Mouse (Mus musculus) E14TG2a.4 (cell line): ENCODE results near the gene Tspan9.

ENCODE experiments used
- H3K27me3 ChIP-seq: 2 replicates; pipeline ENCODE4 v1.6.1; 2014; ENCODE audit warnings: low read length, control low read depth; ENCODE audit not compliant: insufficient read depth
- H3K36me3 ChIP-seq: 2 replicates; pipeline ENCODE4 v1.6.1; 2014; ENCODE audit warnings: low read length, control low read depth; ENCODE audit not compliant: insufficient read depth
- H3K4me1 ChIP-seq: replicated peaks from 2 replicates; pipeline ENCODE4 v1.6.1; 2014; ENCODE audit warnings: low read depth, low read length, control low read depth
- H3K4me3 ChIP-seq: replicated peaks from 2 replicates; pipeline ENCODE4 v1.5.1; 2014; ENCODE audit warnings: mild to moderate bottlenecking, low read length
- H3K9me3 ChIP-seq: 2 replicates; pipeline ENCODE4 v1.6.1; 2014; ENCODE audit warnings: low read length, control low read depth
- CTCF ChIP-seq: conservative IDR thresholded peaks from 2 replicates; pipeline ENCODE4 v1.5.1; 2014; ENCODE audit warnings: low read length
- NANOG ChIP-seq: IDR thresholded peaks from 2 replicates; pipeline ENCODE4 v1.6.1; 2014; ENCODE audit warnings: borderline replicate concordance, low read length, mixed read lengths
- POU5F1 ChIP-seq: IDR thresholded peaks from 2 replicates; pipeline ENCODE4 v1.6.1; 2014; ENCODE audit warnings: low read length, borderline replicate concordance

Tspan9 gene

DNA sequence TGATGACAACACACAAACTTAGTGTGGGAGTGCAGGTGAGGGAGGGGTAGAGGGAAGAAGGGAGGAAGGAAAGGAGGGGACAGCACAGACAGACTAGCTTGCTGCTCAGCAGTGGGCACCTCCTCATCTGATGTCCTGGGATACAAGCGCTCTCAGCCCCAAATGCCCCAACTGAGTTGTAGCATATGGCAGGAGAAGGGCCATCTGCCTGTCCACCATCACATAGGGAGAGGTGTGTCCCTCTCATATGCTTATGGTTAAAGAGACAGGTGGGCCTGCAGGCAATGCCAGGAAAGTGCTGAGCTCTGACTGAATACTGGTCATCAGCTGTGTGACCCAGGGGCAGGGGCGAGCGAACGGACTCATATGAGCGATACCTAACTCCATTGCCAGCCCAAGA lies 163.6 kb downstream of the Tspan9 start:
- no peak overlapping the region for H3K4me3 ChIP-seq
- TF ChIP-seq POU5F1, result no peak
- no peak for TF ChIP-seq CTCF
- no peak for TF ChIP-seq NANOG
- H3K4me1 ChIP-seq, result peaks cover 37% of the 10 kb centered on the region
- H3K27me3 ChIP-seq, result 0 out of 2 replicates have a peak, but pooled peaks cover 3% of the 10 kb centered on the region
- no peaks in the 10 kb centered on the region for H3K36me3 ChIP-seq
- no peaks in the 10 kb centered on the region for H3K9me3 ChIP-seq

DNA sequence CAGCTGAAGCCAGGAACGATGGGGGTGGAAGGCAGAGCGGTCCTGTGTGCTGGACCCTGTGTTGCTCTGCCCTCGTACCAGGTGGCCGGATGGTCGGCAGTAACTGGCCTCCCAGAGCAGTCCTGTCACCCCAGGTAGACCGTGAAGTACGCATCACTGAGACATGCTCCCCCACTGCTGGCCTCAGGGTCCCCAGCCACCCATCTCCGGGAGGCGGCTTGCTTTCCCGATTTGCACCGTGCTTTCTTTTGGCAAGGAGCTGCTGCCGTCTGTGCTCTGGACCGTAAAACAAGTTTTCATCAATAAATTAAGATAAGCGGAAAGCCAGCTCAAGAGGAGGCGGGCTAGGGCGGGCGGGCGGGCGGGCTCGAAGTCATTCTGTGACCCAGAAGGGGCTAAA lies 164.5 kb downstream of the Tspan9 start:
- Histone ChIP-seq H3K27me3 (0 out of 2 replicates have a peak, but pooled peaks cover 3% of the 10 kb centered on the region), H3K9me3 (no peaks in the 10 kb centered on the region), H3K36me3 (no peaks in the 10 kb centered on the region), H3K4me3 (peak overlapping the region; percentile 51; the same call in 1 of the 2 replicates), H3K4me1 (peaks cover 44% of the 10 kb centered on the region)
- TF ChIP-seq POU5F1 (no peak), NANOG (no peak), CTCF (no peak)

DNA sequence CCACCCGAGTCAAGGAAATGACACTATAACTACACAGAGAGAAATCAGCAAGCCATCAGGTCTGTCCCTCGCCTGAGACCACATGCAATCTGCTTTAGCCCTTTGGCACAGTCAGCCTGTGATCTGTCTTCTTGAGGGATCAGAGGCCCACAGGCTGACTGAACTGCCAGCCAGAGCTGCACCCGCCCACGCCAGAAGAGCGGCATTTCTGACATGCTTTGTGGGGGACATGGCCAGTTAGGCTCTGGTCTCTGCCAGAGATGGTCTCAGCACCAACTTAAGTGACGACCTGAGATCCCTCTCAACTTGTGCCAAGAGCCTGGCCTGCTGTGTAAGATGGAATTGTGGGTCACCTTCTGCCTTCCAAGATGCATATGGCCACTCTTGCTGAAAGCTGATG lies 166.7 kb downstream of the Tspan9 start:
- no peaks in the 10 kb centered on the region for H3K36me3 ChIP-seq
- H3K4me1 ChIP-seq, result peaks cover 64% of the 10 kb centered on the region
- no peak overlapping the region for H3K4me3 ChIP-seq
- 0 out of 2 replicates have a peak, but pooled peaks cover 3% of the 10 kb centered on the region for H3K27me3 ChIP-seq
- no peak for TF ChIP-seq NANOG
- TF ChIP-seq POU5F1, result no peak
- no peak for TF ChIP-seq CTCF
- H3K9me3 ChIP-seq, result no peaks in the 10 kb centered on the region

DNA sequence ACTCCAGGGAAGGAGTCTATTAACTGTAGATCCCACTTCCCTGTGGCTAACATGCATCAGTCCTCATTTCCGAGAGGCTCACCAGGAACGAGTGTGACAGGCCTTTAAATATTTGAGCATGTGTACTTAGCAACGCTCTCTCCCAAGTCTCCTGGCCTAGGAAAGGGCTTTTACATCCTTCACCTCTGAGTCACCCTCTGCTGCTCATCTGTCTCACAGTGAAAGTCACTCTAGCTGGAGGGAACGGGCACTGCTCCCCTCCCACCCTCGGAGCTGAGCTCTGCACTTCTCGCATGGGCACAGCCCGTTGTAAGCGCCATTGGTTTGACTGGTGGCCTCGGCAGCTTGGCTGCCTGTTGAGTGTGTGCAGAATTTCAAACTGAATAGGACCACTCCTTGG lies 169.4 kb downstream of the Tspan9 start:
- TF ChIP-seq POU5F1 (no peak), CTCF (no peak), NANOG (no peak)
- Histone ChIP-seq H3K27me3 (0 out of 2 replicates have a peak, but pooled peaks cover 3% of the 10 kb centered on the region), H3K4me1 (peaks cover 63% of the 10 kb centered on the region), H3K4me3 (no peak overlapping the region), H3K36me3 (no peaks in the 10 kb centered on the region), H3K9me3 (no peaks in the 10 kb centered on the region)

DNA sequence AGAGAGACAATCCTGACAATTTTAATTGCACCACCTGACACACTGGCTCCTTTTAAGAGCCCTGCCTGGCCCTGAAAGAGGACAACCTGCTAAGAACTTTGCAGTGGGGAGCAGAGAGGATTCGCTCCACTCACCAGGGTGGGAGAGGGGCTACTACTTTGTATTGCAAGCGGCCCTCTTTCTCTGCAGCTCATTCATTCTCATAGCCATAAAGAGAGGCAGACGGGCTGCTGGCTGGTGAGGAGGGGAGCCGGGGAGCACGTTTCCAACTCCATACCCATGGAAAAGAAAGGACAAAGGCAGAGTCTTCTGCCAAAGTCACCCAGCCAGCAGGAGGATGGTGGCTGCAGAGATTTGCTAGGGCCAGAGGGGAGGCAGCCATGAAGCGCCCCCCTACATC lies 169.8 kb downstream of the Tspan9 start:
- Histone ChIP-seq H3K4me1 (peaks cover 60% of the 10 kb centered on the region), H3K27me3 (0 out of 2 replicates have a peak, but pooled peaks cover 3% of the 10 kb centered on the region), H3K36me3 (no peaks in the 10 kb centered on the region), H3K9me3 (no peaks in the 10 kb centered on the region), H3K4me3 (no peak overlapping the region)
- no peak for TF ChIP-seq CTCF
- TF ChIP-seq NANOG, result no peak
- no peak for TF ChIP-seq POU5F1

DNA sequence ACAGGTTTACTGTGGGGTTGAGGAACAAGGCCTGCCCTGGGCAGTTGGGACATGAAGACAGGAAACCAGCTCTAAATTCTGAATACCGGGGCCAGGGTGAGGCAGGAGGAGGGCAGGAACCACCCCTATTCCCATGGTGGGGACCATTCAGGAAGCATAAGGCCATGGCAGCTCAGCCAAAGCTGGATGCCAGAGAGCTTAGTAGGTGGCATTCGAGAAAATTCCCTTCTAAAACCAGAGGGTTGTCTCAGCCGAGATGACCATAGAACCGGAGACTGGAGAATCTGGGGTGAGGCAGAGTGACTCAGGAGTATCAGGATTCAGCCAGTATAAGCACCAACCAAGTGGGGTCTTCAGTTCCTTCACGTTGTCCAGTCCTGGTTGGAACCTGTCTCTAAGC lies 171.5 kb downstream of the Tspan9 start:
- Histone ChIP-seq H3K27me3 (no peaks in the 10 kb centered on the region), H3K4me3 (no peak overlapping the region), H3K4me1 (peaks cover 60% of the 10 kb centered on the region), H3K9me3 (no peaks in the 10 kb centered on the region), H3K36me3 (no peaks in the 10 kb centered on the region)
- no peak for TF ChIP-seq POU5F1
- no peak for TF ChIP-seq NANOG
- TF ChIP-seq CTCF, result no peak

DNA sequence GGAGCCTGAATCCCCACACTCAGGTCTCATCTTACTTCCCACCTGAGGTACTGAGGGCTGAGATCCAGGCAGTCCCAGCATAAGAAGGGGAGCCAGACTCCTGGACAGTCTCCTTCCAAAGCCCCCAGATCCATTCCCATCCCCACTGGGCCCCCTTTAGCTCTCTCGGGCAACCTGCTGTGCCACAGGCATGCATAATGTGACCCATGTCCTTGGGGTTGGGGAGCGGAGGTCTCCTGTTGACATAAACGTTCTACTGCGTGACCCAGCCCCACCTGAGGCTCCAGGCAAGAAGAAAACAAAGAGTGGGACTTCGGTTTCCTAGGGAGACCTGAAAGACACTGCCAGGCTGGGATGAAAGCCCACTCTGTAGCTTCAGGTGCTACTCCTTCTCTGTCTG lies 172.5 kb downstream of the Tspan9 start:
- Histone ChIP-seq H3K9me3 (no peaks in the 10 kb centered on the region), H3K36me3 (peaks cover 7% of the 10 kb centered on the region; the same call in 1 of the 2 replicates), H3K4me3 (no peak overlapping the region), H3K4me1 (peaks cover 56% of the 10 kb centered on the region), H3K27me3 (no peaks in the 10 kb centered on the region)
- TF ChIP-seq POU5F1 (no peak), CTCF (no peak), NANOG (no peak)

DNA sequence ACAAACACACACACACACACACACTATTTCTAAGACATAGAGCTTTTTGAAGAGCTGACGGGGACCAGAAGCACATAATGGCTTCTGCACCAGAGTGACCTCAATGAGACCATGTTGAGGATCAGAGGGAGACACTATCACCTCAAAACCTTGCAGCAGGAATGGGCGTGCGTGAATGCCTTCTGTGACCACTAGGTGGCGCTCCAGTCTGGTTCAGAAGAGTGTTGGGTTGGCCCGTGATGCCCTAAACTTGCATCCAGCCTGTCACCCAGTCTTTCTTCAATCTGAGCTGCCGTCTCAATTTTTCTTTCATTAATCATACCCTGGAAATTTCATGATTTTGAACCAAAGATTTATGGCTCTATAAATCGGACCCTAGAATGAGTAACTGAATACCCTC lies 173.3 kb downstream of the Tspan9 start:
- TF ChIP-seq NANOG (no peak), POU5F1 (no peak), CTCF (peak; percentile 72)
- H3K9me3 ChIP-seq, result no peaks in the 10 kb centered on the region
- no peak overlapping the region for H3K4me3 ChIP-seq
- H3K36me3 ChIP-seq, result peaks cover 10% of the 10 kb centered on the region; the same call in 1 of the 2 replicates
- no peaks in the 10 kb centered on the region for H3K27me3 ChIP-seq
- H3K4me1 ChIP-seq, result peaks cover 52% of the 10 kb centered on the region

DNA sequence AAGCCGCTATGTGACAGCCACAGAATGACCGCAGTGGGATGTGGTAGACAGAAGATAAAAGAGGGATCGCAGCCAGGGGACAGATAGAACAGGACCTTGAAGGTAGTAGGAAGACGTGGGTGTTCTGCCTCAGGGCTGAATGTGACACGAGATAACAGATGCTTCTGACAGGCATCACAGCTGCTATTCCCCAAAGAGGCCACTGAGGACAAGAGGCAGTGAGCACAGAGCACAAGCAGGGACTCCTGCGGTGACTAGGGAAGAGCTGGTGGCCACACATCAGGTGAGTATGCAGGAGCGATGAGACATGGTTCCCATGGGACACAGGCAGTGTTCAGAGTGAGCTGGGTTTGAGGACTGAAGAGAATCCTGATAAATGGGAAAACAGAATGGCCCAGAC lies 173.7 kb downstream of the Tspan9 start:
- no peak for TF ChIP-seq NANOG
- TF ChIP-seq POU5F1, result no peak
- no peak for TF ChIP-seq CTCF
- Histone ChIP-seq H3K4me3 (no peak overlapping the region), H3K9me3 (no peaks in the 10 kb centered on the region), H3K4me1 (peaks cover 48% of the 10 kb centered on the region), H3K36me3 (peaks cover 14% of the 10 kb centered on the region; the same call in 1 of the 2 replicates), H3K27me3 (no peaks in the 10 kb centered on the region)
